27 mouse cellular contexts compared by ENCODE assay signal in genomic region chr11:109413617-109414016, GRCm38 (mm10). TPM values are rescaled to one million over a fixed set of nuclear protein-coding genes. Genes with fewer than 3 reads are reported as not detected.
DNase-seq lines count a peak whose midpoint lies in the region; ATAC-seq and TF ChIP-seq lines count a peak whose summit lies in the region.
"Had no signal": no experiment of that assay in that cellular context is flagged by ENCODE, and none has a peak within 500 bp of the region (broad histone marks: within the 10 kb centered on the region; RNA-seq: fewer than 3 reads in every experiment).

Gene 9930022D16Rik, plus strand, starts transcription at chr11:109413917.

- no peaks in the 10 kb centered on the region for H3K4me1 ChIP-seq in heart, embryonic 15.5 days (replicated peaks)
- H3K4me1 ChIP-seq in heart, embryonic 10.5 days = 0 out of 2 replicates have a peak, but pooled peaks cover 2% of the 10 kb centered on the region
- no peaks in the 10 kb centered on the region; the same call in 1 of the 2 replicates for H3K4me1 ChIP-seq in lung, postnatal 0 days (ENCODE audit: insufficient read depth, low read depth, low read length)
- H3K4me1 ChIP-seq in bone marrow macrophage, adult 2 months (ENCODE audit: control insufficient read depth, insufficient read depth, low read length) = peaks cover 61% of the 10 kb centered on the region
- H3K4me1 ChIP-seq in midbrain, embryonic 14.5 days (ENCODE audit: control insufficient read depth, insufficient read depth, low read length) = no peaks in the 10 kb centered on the region
- H3K4me1 ChIP-seq: embryonic facial prominence, embryonic 15.5 days; forebrain, embryonic 10.5 days; heart, embryonic 13.5 days; hindbrain, embryonic 13.5 days had no signal

- no peaks in the 10 kb centered on the region for H3K36me3 ChIP-seq in heart, embryonic 15.5 days
- H3K36me3 ChIP-seq in heart, embryonic 10.5 days = no peaks in the 10 kb centered on the region
- H3K36me3 ChIP-seq in lung, postnatal 0 days (ENCODE audit: insufficient read depth, low read length) = no peaks in the 10 kb centered on the region
- no peaks in the 10 kb centered on the region for H3K36me3 ChIP-seq in midbrain, embryonic 14.5 days (ENCODE audit: control insufficient read depth, insufficient read depth, low read length)
- H3K36me3 ChIP-seq: embryonic facial prominence, embryonic 15.5 days; forebrain, embryonic 10.5 days; G1E; heart, embryonic 13.5 days; hindbrain, embryonic 13.5 days had no signal

- no peak within 1 kb of the TSS for H3K9ac ChIP-seq in heart, embryonic 15.5 days
- no peak within 1 kb of the TSS for H3K9ac ChIP-seq in lung, postnatal 0 days (replicated peaks; ENCODE audit: low read depth)
- no peak within 1 kb of the TSS for H3K9ac ChIP-seq in midbrain, embryonic 14.5 days (replicated peaks; ENCODE audit: low read length)
- H3K9ac ChIP-seq: embryonic facial prominence, embryonic 15.5 days; heart, embryonic 13.5 days; hindbrain, embryonic 13.5 days had no signal

- TF ChIP-seq CTCF in lung, postnatal 0 days (IDR thresholded peaks at IDR 0.05) = no peak
- no peak for TF ChIP-seq CTCF in bone marrow macrophage, adult 2 months (IDR thresholded peaks at IDR 0.05; ENCODE audit: low read depth, low read length)

- ATAC-seq in heart, embryonic 15.5 days (replicated peaks; ENCODE audit: insufficient number of reproducible peaks, insufficient read depth, low FRiP score, low read depth) = 0 out of 2 replicates have a peak, but pooled peaks have one; percentile 18
- ATAC-seq in lung, postnatal 0 days = peak; percentile 11; the same call in 1 of the 2 replicates
- no peak for ATAC-seq in midbrain, embryonic 14.5 days (ENCODE audit: low FRiP score, low TSS enrichment)
- ATAC-seq: forebrain, embryonic 14.5 days; hindbrain, postnatal 0 days had no signal

- no peak within 1 kb of the TSS for H3K4me2 ChIP-seq in heart, embryonic 15.5 days
- no peak within 1 kb of the TSS for H3K4me2 ChIP-seq in lung, postnatal 0 days (replicated peaks; ENCODE audit: low read depth, low read length)
- H3K4me2 ChIP-seq in midbrain, embryonic 14.5 days (ENCODE audit: low read length) = no peak within 1 kb of the TSS
- H3K4me2 ChIP-seq: embryonic facial prominence, embryonic 15.5 days; heart, embryonic 13.5 days; hindbrain, embryonic 13.5 days had no signal

- no peaks in the 10 kb centered on the region for H3K9me3 ChIP-seq in heart, embryonic 15.5 days (replicated peaks)
- no peaks in the 10 kb centered on the region for H3K9me3 ChIP-seq in heart, embryonic 10.5 days
- no peaks in the 10 kb centered on the region for H3K9me3 ChIP-seq in lung, postnatal 0 days (ENCODE audit: low read length)
- no peaks in the 10 kb centered on the region for H3K9me3 ChIP-seq in midbrain, embryonic 14.5 days (ENCODE audit: control insufficient read depth, low read length)
- H3K9me3 ChIP-seq: embryonic facial prominence, embryonic 15.5 days; forebrain, embryonic 10.5 days; G1E; hindbrain, embryonic 13.5 days had no signal

- no peak for DNase-seq in heart, embryonic 10.5 days (ENCODE audit: low spot score)
- no peak for DNase-seq in lung, postnatal 0 days (ENCODE audit: low spot score)
- no peak for DNase-seq in lung, postnatal 4 days
- DNase-seq in midbrain, embryonic 14.5 days = no peak
- no peak for DNase-seq in kidney, postnatal 14 days
- DNase-seq: adrenal gland, adult 8-10 months; adrenal gland, postnatal 36 days; cerebellum, adult 11 months; cerebellum, adult 8-10 months; cerebellum, postnatal 14 days; embryo, embryonic 11 days; gastrocnemius, adult 2 months; gastrocnemius, postnatal 25 days; heart, adult 11 months; heart, postnatal 10 days had no signal

- no peaks in the 10 kb centered on the region for H3K27me3 ChIP-seq in heart, embryonic 15.5 days
- no peaks in the 10 kb centered on the region for H3K27me3 ChIP-seq in heart, embryonic 10.5 days (ENCODE audit: insufficient read depth, poor library complexity, severe bottlenecking)
- H3K27me3 ChIP-seq in lung, postnatal 0 days (replicated peaks; ENCODE audit: insufficient read depth, low read length) = no peaks in the 10 kb centered on the region
- no peaks in the 10 kb centered on the region for H3K27me3 ChIP-seq in midbrain, embryonic 14.5 days (ENCODE audit: control insufficient read depth, insufficient read depth, low read length)
- H3K27me3 ChIP-seq: embryonic facial prominence, embryonic 15.5 days; heart, embryonic 13.5 days; hindbrain, embryonic 13.5 days had no signal

- H3K27ac ChIP-seq in heart, embryonic 15.5 days = no peak within 1 kb of the TSS
- no peak within 1 kb of the TSS for H3K27ac ChIP-seq in heart, embryonic 10.5 days
- no peak within 1 kb of the TSS for H3K27ac ChIP-seq in lung, postnatal 0 days (ENCODE audit: low read length)
- peak within 1 kb of the TSS; percentile 54 for H3K27ac ChIP-seq in bone marrow macrophage, adult 2 months (ENCODE audit: insufficient read depth, low read depth, low read length)
- H3K27ac ChIP-seq in midbrain, embryonic 14.5 days (replicated peaks; ENCODE audit: low read depth, low read length) = no peak within 1 kb of the TSS
- H3K27ac ChIP-seq: embryonic facial prominence, embryonic 15.5 days; forebrain, embryonic 10.5 days; gastrocnemius, adult 2 months; heart, embryonic 13.5 days; hindbrain, embryonic 13.5 days; hindbrain, postnatal 0 days had no signal

- no peak for TF ChIP-seq POLR2A in bone marrow macrophage, adult 2 months (IDR thresholded peaks at IDR 0.05; ENCODE audit: borderline replicate concordance, low read depth, low read length)

- WGBS in heart, embryonic 15.5 days = 62% methylated on average over 6 of the region's 6 CpGs
- WGBS in heart, embryonic 10.5 days = 63% methylated on average over 6 of the region's 6 CpGs
- WGBS in lung, postnatal 0 days = 78% methylated on average over 6 of the region's 6 CpGs
- 92% methylated on average over 6 of the region's 6 CpGs for WGBS in midbrain, embryonic 14.5 days

- H3K4me3 ChIP-seq in heart, embryonic 15.5 days = no peak within 1 kb of the TSS
- no peak within 1 kb of the TSS for H3K4me3 ChIP-seq in heart, embryonic 10.5 days
- H3K4me3 ChIP-seq in lung, postnatal 0 days (ENCODE audit: low read depth, low read length) = no peak within 1 kb of the TSS
- H3K4me3 ChIP-seq in bone marrow macrophage, adult 2 months (ENCODE audit: insufficient read depth, low read length) = no peak within 1 kb of the TSS
- no peak within 1 kb of the TSS for H3K4me3 ChIP-seq in midbrain, embryonic 14.5 days (replicated peaks; ENCODE audit: low read depth, low read length)
- H3K4me3 ChIP-seq: embryonic facial prominence, embryonic 15.5 days; erythroblast, embryonic 14.5 days; forebrain, embryonic 10.5 days; gastrocnemius, adult 2 months; heart, embryonic 13.5 days; hindbrain, embryonic 13.5 days had no signal

- TF ChIP-seq EP300 in lung, postnatal 0 days (IDR thresholded peaks at IDR 0.05) = no peak

RNA-seq across cellular contexts. Expression of gene 9930022D16Rik, which starts in this region (rescaled TPM):
- 0.05 TPM in 1 of 2 replicates, not detected in the other for polyA plus RNA-seq in heart, embryonic 15.5 days (2015; fragmentation: Nextera tagmentation; extraction: Ambion mirVana)
- polyA plus RNA-seq in heart, embryonic 10.5 days (2016; fragmentation: Nextera tagmentation; extraction: Ambion mirVana) = not detected in 2 replicates
- 0.07 TPM in 1 of 2 replicates, not detected in the other for polyA plus RNA-seq in lung, postnatal 0 days (2015; fragmentation: Nextera tagmentation; extraction: Ambion mirVana)
- polyA plus RNA-seq in bone marrow macrophage, adult 2 months (2012; ENCODE audit: insufficient read depth, insufficient read length, missing spikeins) = 0.40 and 0.49 TPM in 2 replicates
- polyA plus RNA-seq in midbrain, embryonic 14.5 days (2014; fragmentation: Nextera tagmentation; extraction: Ambion mirVana) = not detected in 2 replicates
- polyA plus RNA-seq: brain, embryonic 14.5 days; embryonic facial prominence, embryonic 11.5 days; embryonic facial prominence, embryonic 15.5 days; forebrain, embryonic 10.5 days; forebrain, embryonic 14.5 days; G1E; heart, embryonic 13.5 days; hindbrain, embryonic 13.5 days; hindbrain, postnatal 0 days had no signal

Comparison
In these comparisons a context has a peak if more than half of its experiments do, and no peak if none do; other contexts are left out.
1. Peak in ATAC-seq in heart, embryonic 15.5 days; RNA of the gene not detected or under 1 TPM.
2. Peak in ATAC-seq in lung, postnatal 0 days; RNA of the gene not detected or under 1 TPM.